Mouse (Mus musculus) ES-E14 (cell line): Measurements from ENCODE around the gene Pla2g1b.

ENCODE experiments used
- CHD2 ChIP-seq: IDR thresholded peaks from 2 replicates; pipeline ENCODE4 v1.6.1; 2014; ENCODE audit warnings: mild to moderate bottlenecking, low read depth, low read length, inconsistent platforms
- ZNF384 ChIP-seq: IDR thresholded peaks from 2 replicates; pipeline ENCODE4 v1.6.1; 2012; ENCODE audit warnings: low read depth, low read length, inconsistent platforms

DNA sequence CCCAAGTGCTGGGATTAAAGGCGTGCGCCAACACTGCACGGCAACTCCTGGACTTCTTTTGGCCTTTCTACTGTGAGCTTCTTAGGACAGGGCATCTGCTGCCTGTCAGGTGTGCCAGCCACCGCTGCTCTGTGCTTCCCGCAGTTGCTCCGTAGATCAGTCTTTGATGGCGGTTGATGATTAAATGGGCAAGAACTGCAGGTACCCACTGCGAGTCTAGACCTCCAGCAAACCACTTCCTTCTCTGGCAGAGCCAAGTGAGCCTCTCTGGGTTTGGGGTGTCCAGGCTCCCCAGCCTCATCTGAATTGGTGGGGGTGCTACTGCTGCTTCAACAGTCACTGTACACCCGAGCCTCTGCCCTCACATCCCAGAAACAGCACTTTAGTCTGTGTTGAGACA, 51.4 kb downstream of the Pla2g1b start:
- TF ChIP-seq ZNF384, result no peak
- no peak for TF ChIP-seq CHD2
